Mouse (Mus musculus): ENCODE data around the gene Fscn3. TPM values are rescaled to one million over a fixed set of nuclear protein-coding genes. Genes with fewer than 3 reads are reported as not detected.

The Fscn3 gene
- polyA plus RNA-seq, 1 experiment from 2014 or later = not detected

DNA sequence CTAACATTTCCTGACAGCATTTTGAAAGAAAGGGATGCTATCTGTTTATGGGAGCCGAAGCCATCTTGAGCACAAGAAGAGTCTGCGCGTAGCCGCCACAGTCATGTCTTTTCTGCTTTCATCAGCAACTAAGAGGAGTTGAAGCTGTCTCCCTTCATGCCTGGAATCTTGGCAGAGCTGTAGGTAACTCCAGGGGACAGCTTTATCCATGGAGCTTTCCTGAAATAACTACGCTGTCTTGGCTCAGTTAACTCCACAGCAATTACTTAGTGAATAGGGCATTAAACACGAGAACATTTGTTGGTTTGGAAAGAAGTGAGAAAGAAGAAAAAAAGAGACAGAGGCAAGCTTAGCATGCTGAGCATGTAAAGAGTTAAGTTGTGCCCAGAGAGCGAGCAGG is 20.3 kb downstream of the Fscn3 start:
- Histone ChIP-seq H3K27me3 (ENCODE audit: insufficient read depth, low read length) (peaks cover 19% of the 10 kb centered on the region), H3K4me1 (replicated peaks; ENCODE audit: insufficient read depth, low read length) (no peaks in the 10 kb centered on the region), H3K4me3 (replicated peaks; ENCODE audit: low read depth, low read length) (no peak overlapping the region), H3K9ac (ENCODE audit: low read depth, low read length) (no peak overlapping the region), H3K4me2 (ENCODE audit: low read length) (no peak overlapping the region), H3K36me3 (ENCODE audit: insufficient read depth, low read length) (no peaks in the 10 kb centered on the region), H3K9me3 (replicated peaks; ENCODE audit: low read length) (no peaks in the 10 kb centered on the region), H3K27ac (no peak overlapping the region)
- 71% methylated on average over 7 of the region's 7 CpGs for WGBS
- TF ChIP-seq CTCF (IDR thresholded peaks at IDR 0.05; ENCODE audit: low read depth) = no peak
- no peak for ATAC-seq (replicated peaks; ENCODE audit: low FRiP score, low read depth)
- no peak for DNase-seq (ENCODE audit: low spot score)

DNA sequence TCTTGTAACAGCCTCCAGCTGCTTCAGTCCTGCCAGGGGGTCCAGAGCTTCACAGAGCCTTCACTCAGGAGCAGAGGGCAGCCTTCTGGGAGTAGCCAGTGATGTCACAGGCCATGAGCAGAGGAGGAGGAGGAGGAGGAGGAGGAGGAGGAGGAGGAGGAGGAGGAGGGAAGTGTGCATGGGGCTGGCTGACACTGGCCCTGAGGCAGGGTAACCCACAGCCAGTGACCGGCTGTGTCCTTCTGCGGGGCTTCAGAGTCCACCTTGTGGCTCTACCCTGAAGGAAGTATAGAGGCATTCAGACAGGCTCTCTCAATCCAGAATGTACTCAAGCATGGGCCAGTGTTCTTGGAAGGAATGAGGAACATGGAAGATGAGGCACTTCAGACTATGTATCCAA is 21.7 kb downstream of the Fscn3 start, which contains the start of gene Pax4:
Pax4 (minus strand) TSS at position 101 of the 400 bp plus-strand sequence.
- DNase-seq (ENCODE audit: low spot score) = no peak
- no peaks in the 10 kb centered on the region for H3K36me3 ChIP-seq (ENCODE audit: insufficient read depth, low read length)
- no peak for TF ChIP-seq CTCF (IDR thresholded peaks at IDR 0.05; ENCODE audit: low read depth)

DNA sequence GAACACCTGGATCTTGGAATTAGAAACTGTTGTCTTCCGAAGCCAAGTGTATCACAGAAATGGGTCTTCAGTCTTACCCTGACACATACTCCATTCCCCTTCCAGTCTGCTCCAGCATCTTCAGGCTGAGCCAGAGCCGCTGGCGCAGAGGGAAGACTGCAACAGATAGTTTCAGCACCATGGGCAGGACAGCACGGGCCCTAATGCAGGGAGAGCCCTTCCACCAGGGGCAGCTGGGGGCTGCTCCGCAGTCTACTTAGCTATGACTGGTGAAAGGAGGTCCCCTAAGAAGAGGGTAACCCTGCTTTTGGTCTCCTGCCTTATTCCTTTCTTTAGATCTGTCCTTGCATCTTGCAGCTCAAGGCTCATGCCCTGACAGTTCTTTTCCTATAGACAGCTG is 22.9 kb downstream of the Fscn3 start:
- Histone ChIP-seq H3K27ac (no peak overlapping the region), H3K9ac (ENCODE audit: low read depth, low read length) (no peak overlapping the region), H3K27me3 (ENCODE audit: insufficient read depth, low read length) (peaks cover 19% of the 10 kb centered on the region), H3K4me2 (ENCODE audit: low read length) (no peak overlapping the region), H3K36me3 (ENCODE audit: insufficient read depth, low read length) (no peaks in the 10 kb centered on the region), H3K9me3 (replicated peaks; ENCODE audit: low read length) (no peaks in the 10 kb centered on the region), H3K4me1 (replicated peaks; ENCODE audit: insufficient read depth, low read length) (no peaks in the 10 kb centered on the region), H3K4me3 (replicated peaks; ENCODE audit: low read depth, low read length) (no peak overlapping the region)
- peak; percentile 8; the same call in 1 of the 2 replicates for TF ChIP-seq CTCF (IDR thresholded peaks at IDR 0.05; ENCODE audit: low read depth)
- DNase-seq (ENCODE audit: low spot score) (peak; percentile 18), ATAC-seq (replicated peaks; ENCODE audit: low FRiP score, low read depth) (no peak)
- WGBS = 15% methylated on average over 5 of the region's 5 CpGs

More for the DNA sequence above, 21.7 kb downstream of the Fscn3 start, which contains the start of gene Pax4:
- Histone ChIP-seq H3K9ac (ENCODE audit: low read depth, low read length) (no peak within 1 kb of the TSS), H3K4me1 (replicated peaks; ENCODE audit: insufficient read depth, low read length) (no peaks in the 10 kb centered on the region), H3K27ac (no peak within 1 kb of the TSS), H3K9me3 (replicated peaks; ENCODE audit: low read length) (no peaks in the 10 kb centered on the region), H3K4me3 (replicated peaks; ENCODE audit: low read depth, low read length) (no peak within 1 kb of the TSS), H3K27me3 (ENCODE audit: insufficient read depth, low read length) (peaks cover 19% of the 10 kb centered on the region), H3K4me2 (ENCODE audit: low read length) (no peak within 1 kb of the TSS)
- ATAC-seq (replicated peaks; ENCODE audit: low FRiP score, low read depth) = no peak
- WGBS = 63% methylated on average over 2 of the region's 2 CpGs

DNA sequence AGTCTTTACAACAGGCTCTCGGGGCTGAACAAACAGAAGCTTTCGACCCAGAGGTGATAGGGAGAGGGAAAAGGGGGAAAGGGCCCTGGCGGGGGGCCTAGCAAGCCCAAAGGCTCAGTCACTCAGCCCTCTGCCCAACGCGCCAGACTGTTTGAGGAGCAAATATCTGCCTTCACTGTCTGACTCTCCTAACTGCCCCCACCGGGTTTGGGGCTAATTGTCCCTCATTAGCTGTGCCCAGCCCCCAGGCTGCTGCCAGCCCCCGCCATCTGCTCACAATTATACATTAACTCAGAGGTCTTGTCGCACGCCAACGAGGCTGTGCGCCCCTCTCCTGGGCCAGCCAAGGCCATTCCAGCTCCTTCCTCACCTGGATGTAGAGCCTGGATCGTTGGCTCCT is 23.4 kb downstream of the Fscn3 start:
- no peak overlapping the region for H3K9ac ChIP-seq (ENCODE audit: low read depth, low read length)
- no peaks in the 10 kb centered on the region for H3K36me3 ChIP-seq (ENCODE audit: insufficient read depth, low read length)
- under 1% methylated on average over 12 of the region's 12 CpGs for WGBS
- H3K27me3 ChIP-seq (ENCODE audit: insufficient read depth, low read length) = peaks cover 19% of the 10 kb centered on the region
- DNase-seq (ENCODE audit: low spot score) (no peak), ATAC-seq (replicated peaks; ENCODE audit: low FRiP score, low read depth) (no peak)
- TF ChIP-seq CTCF (IDR thresholded peaks at IDR 0.05; ENCODE audit: low read depth) = no peak
- no peak overlapping the region for H3K27ac ChIP-seq
- H3K4me3 ChIP-seq (replicated peaks; ENCODE audit: low read depth, low read length) = no peak overlapping the region
- H3K4me2 ChIP-seq (ENCODE audit: low read length) = no peak overlapping the region
- no peaks in the 10 kb centered on the region for H3K4me1 ChIP-seq (replicated peaks; ENCODE audit: insufficient read depth, low read length)
- H3K9me3 ChIP-seq (replicated peaks; ENCODE audit: low read length) = no peaks in the 10 kb centered on the region

DNA sequence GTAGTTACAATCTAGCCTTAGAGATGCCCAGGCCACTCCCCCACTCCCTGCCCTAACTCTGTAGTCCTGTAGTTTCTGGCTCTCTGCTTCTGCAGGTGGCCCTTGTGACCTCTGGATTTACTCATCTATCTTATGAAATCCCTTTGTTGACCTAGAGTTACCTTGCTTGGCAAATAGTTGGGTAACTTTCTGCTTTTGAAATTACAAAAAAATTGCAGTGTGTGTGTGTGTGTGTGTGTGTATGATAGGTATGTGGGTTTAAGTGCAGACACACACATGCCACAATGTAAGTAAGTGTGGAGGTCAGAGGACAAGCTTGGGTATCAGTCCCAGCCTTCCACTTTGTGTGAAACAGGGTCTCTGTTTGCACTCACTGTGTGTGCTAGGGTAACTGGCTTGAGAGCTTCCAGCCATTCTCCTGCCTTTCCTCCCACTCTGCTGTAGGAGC is 31.7 kb downstream of the Fscn3 start:
- no peak overlapping the region for H3K27ac ChIP-seq
- H3K9ac ChIP-seq (ENCODE audit: low read depth, low read length) = no peak overlapping the region
- no peaks in the 10 kb centered on the region for H3K36me3 ChIP-seq (ENCODE audit: insufficient read depth, low read length)
- H3K4me2 ChIP-seq (ENCODE audit: low read length) = no peak overlapping the region
- TF ChIP-seq CTCF (IDR thresholded peaks at IDR 0.05; ENCODE audit: low read depth) = no peak
- DNase-seq (ENCODE audit: low spot score) (no peak), ATAC-seq (replicated peaks; ENCODE audit: low FRiP score, low read depth) (no peak)
- no peak overlapping the region for H3K4me3 ChIP-seq (replicated peaks; ENCODE audit: low read depth, low read length)
- no peaks in the 10 kb centered on the region for H3K27me3 ChIP-seq (ENCODE audit: insufficient read depth, low read length)
- no peaks in the 10 kb centered on the region for H3K4me1 ChIP-seq (replicated peaks; ENCODE audit: insufficient read depth, low read length)
- no peaks in the 10 kb centered on the region for H3K9me3 ChIP-seq (replicated peaks; ENCODE audit: low read length)

DNA sequence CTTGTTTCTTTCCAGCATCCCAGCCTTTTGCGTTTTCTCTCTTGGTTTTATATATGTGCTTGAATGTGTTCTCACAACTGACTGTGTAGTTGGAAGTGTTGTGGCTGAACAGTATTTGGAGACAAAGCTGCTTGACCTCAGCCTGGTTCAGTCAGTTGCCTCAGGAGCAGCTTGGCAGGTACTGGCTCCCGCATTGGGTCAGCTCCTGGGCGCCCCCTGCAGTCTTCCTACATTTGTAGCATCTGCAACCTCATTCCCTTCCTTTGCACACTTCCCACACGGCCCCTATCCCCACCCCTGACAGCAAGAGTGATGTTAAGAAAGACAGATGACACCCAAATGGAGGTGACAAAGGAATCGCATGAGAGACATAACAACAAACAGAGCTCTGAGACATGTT is 32.9 kb downstream of the Fscn3 start:
- no peak overlapping the region for H3K4me3 ChIP-seq (replicated peaks; ENCODE audit: low read depth, low read length)
- H3K4me2 ChIP-seq (ENCODE audit: low read length) = no peak overlapping the region
- H3K27ac ChIP-seq = no peak overlapping the region
- H3K4me1 ChIP-seq (replicated peaks; ENCODE audit: insufficient read depth, low read length) = no peaks in the 10 kb centered on the region
- peak; percentile 75 for TF ChIP-seq CTCF (IDR thresholded peaks at IDR 0.05; ENCODE audit: low read depth)
- no peak overlapping the region for H3K9ac ChIP-seq (ENCODE audit: low read depth, low read length)
- H3K9me3 ChIP-seq (replicated peaks; ENCODE audit: low read length) = no peaks in the 10 kb centered on the region
- no peaks in the 10 kb centered on the region for H3K36me3 ChIP-seq (ENCODE audit: insufficient read depth, low read length)
- no peak for ATAC-seq (replicated peaks; ENCODE audit: low FRiP score, low read depth)
- peak; percentile 51 for DNase-seq (ENCODE audit: low spot score)
- 4% methylated on average over 5 of the region's 5 CpGs for WGBS
- H3K27me3 ChIP-seq (ENCODE audit: insufficient read depth, low read length) = no peaks in the 10 kb centered on the region

DNA sequence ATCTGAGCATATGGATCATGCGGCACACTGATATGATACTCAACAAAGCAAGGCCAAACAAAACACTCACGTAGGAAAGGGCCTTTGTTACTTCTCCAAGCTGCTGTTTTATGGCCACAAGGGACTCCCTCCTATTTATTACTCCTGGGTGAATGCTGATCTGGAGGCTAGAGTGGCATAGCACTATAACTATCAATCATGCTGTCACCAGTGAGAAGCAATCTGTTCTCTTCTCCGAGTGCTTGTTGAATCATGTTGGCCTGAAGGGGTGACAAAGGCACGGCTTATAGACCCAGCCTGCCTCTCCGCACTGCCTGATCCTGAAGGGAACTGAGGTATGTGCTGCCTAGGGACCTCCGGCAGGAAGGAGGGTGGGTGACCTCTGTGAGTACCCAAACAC is 37.0 kb downstream of the Fscn3 start:
- 18% methylated on average over 6 of the region's 6 CpGs for WGBS
- ATAC-seq (replicated peaks; ENCODE audit: low FRiP score, low read depth) (no peak), DNase-seq (ENCODE audit: low spot score) (peak; percentile 23)

More for the DNA sequence above, 37.0 kb downstream of the Fscn3 start:
- Histone ChIP-seq H3K27me3 (ENCODE audit: insufficient read depth, low read length) (no peaks in the 10 kb centered on the region), H3K4me1 (replicated peaks; ENCODE audit: insufficient read depth, low read length) (no peaks in the 10 kb centered on the region), H3K9ac (ENCODE audit: low read depth, low read length) (no peak overlapping the region), H3K36me3 (ENCODE audit: insufficient read depth, low read length) (no peaks in the 10 kb centered on the region), H3K4me3 (replicated peaks; ENCODE audit: low read depth, low read length) (no peak overlapping the region), H3K4me2 (ENCODE audit: low read length) (no peak overlapping the region), H3K9me3 (replicated peaks; ENCODE audit: low read length) (no peaks in the 10 kb centered on the region), H3K27ac (no peak overlapping the region)
- no peak for TF ChIP-seq CTCF (IDR thresholded peaks at IDR 0.05; ENCODE audit: low read depth)

Data from kidney, postnatal 0 days (tissue).